Mouse (Mus musculus) embryonic facial prominence, embryonic 11.5 days (tissue): ENCODE data around the gene Pum1. TPM values are rescaled to one million over a fixed set of nuclear protein-coding genes. Genes with fewer than 3 reads are reported as not detected.
"Not testable (repeated sequence)": the region's sequence is repeated elsewhere in the genome, so short reads cannot be mapped to it uniquely, and the experiment has no call there.

Source experiments
- ATAC-seq: fragments of 200-750 bp; cut with Nextera tagmentation; replicated peaks from 2 replicates; pipeline ENCODE4 v1.8.0; 2017; ENCODE audit warnings: low read depth; ENCODE audit not compliant: insufficient number of reproducible peaks, low FRiP score, low TSS enrichment
- DNase-seq: peaks from one replicate; pipeline ENCODE4 v3.0.0-alpha.2; 2015; ENCODE audit warnings: low spot score
- H3K27ac ChIP-seq: fragments of 300-500 bp; sonication (generic); replicated peaks from 2 replicates; pipeline ENCODE4 v1.5.1; 2014; ENCODE audit warnings: mild to moderate bottlenecking, low read depth, low read length, control low read depth
- H3K27me3 ChIP-seq: fragments of 300-500 bp; sonication (generic); 2 replicates; pipeline ENCODE4 v1.6.1; 2014; ENCODE audit warnings: mild to moderate bottlenecking, low read length, moderate library complexity, mixed read lengths; ENCODE audit not compliant: control insufficient read depth, insufficient read depth
- H3K36me3 ChIP-seq: fragments of 300-500 bp; sonication (generic); replicated peaks from 2 replicates; pipeline ENCODE4 v1.6.1; 2014; ENCODE audit warnings: low read depth, mild to moderate bottlenecking, low read length, moderate library complexity, mixed read lengths; ENCODE audit not compliant: control insufficient read depth, insufficient read depth
- H3K4me1 ChIP-seq: fragments of 300-500 bp; sonication (generic); 2 replicates; pipeline ENCODE4 v1.6.1; 2014; ENCODE audit warnings: low read length, mixed read lengths; ENCODE audit not compliant: control insufficient read depth, insufficient read depth
- H3K4me2 ChIP-seq: fragments of 300-500 bp; sonication (generic); 2 replicates; pipeline ENCODE4 v1.6.1; 2014; ENCODE audit warnings: low read depth, mild to moderate bottlenecking, control low read depth, low read length, moderate library complexity
- H3K4me3 ChIP-seq: fragments of 300-500 bp; sonication (generic); 2 replicates; pipeline ENCODE4 v1.5.1; 2014; ENCODE audit warnings: low read depth, low read length, control low read depth
- H3K9ac ChIP-seq: fragments of 300-500 bp; sonication (generic); replicated peaks from 2 replicates; pipeline ENCODE4 v1.6.1; 2014; ENCODE audit warnings: mild to moderate bottlenecking, control low read depth, low read length
- H3K9me3 ChIP-seq: fragments of 300-500 bp; sonication (generic); replicated peaks from 2 replicates; pipeline ENCODE4 v1.6.1; 2016; ENCODE audit warnings: mild to moderate bottlenecking, low read length, inconsistent platforms, mixed read lengths; ENCODE audit not compliant: control insufficient read depth
- WGBS: fragments of 180-500 bp; shearing (Covaris S2); extraction: QIAGEN DNeasy Blood & Tissue Kit; methylation state at CpG from one replicate; pipeline ENCODE4 v1.1.7; 2014; 5-methylcytosine and 5-hydroxymethylcytosine counted together
- polyA plus RNA-seq: library from polyadenylated mRNA; unstranded; fragments of >200 nt; fragmentation: Nextera tagmentation; extraction: Ambion mirVana; gene quantifications from 2 replicates; pipeline ENCODE4 v1.2.1, GENCODE M21; 2014

The Pum1 gene
- polyA plus RNA-seq, 1 experiment from 2014 or later = 88.5 TPM

DNA sequence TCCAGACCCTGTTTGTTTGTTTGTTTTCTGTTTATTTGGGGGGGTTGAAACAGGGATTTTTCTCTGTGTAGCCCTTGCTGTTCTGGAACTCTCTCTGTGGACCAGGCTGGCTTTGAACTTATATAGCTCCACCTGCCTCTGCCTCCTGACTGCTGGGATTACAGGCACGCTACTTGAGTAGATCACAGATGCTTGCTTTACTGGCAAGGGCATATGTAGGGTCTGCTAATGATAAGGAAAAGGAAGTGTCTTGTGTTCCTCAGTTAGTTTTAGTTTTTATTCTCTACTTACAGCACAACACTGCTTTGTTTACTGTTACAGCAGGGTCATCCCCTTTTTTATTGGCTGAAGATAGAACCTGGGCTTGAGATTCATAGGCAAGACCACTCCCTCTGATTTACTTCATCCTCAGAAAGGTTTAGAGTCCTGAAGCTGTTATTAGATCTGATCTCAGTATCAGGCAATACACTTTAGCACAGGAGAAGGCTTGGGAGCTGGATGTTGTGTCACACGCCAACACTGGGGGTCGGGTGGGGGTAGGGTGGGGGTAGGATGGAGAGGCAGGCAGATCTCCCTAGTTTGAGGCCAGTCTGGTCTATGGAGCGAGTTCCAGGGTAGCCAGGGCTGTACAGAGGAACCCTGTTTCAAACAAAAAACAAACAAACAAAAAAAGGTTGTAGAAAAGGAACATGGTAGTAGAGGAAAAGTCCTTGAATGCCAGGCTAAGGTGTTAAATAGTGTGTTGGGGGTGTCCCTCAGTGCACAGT is 8.1 kb downstream of the Pum1 start:
- H3K36me3 ChIP-seq = peaks cover 4% of the 10 kb centered on the region
- WGBS = 89% methylated on average over 4 of the region's 4 CpGs

DNA sequence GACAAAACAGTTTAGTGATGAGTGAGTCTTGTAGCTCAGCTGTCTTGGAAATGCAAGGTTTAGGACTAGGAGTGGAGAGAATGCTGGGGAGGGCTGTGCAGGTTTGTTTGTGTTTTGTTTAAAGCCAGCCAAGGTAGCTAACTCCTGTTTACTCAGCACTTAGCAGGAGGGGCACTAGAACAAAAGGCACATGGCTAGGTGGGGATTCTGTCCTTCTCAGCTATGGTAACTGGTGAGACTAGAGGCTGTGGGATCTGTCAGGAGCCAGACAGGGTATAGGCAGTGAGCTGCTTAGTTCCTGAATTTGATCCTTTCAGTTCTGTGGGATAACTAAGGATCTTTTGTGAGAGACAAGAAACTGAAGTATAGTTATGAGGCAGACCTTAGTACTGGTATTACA is 9.0 kb downstream of the Pum1 start:
- H3K27ac ChIP-seq = no peak overlapping the region
- peaks cover 3% of the 10 kb centered on the region; the same call in 1 of the 2 replicates for H3K4me1 ChIP-seq
- no peak overlapping the region for H3K4me3 ChIP-seq
- peaks cover 4% of the 10 kb centered on the region for H3K36me3 ChIP-seq
- no peaks in the 10 kb centered on the region for H3K27me3 ChIP-seq
- no peak overlapping the region for H3K9ac ChIP-seq
- DNase-seq (no peak), ATAC-seq (no peak)
- H3K9me3 ChIP-seq = no peaks in the 10 kb centered on the region
- no peak overlapping the region for H3K4me2 ChIP-seq

More for the DNA sequence above, 8.1 kb downstream of the Pum1 start:
- Histone ChIP-seq H3K9me3 (no peaks in the 10 kb centered on the region), H3K4me3 (no peak overlapping the region), H3K9ac (no peak overlapping the region), H3K4me1 (peaks cover 3% of the 10 kb centered on the region; the same call in 1 of the 2 replicates), H3K27me3 (no peaks in the 10 kb centered on the region), H3K4me2 (no peak overlapping the region), H3K27ac (no peak overlapping the region)
- DNase-seq (no peak), ATAC-seq (no peak)

DNA sequence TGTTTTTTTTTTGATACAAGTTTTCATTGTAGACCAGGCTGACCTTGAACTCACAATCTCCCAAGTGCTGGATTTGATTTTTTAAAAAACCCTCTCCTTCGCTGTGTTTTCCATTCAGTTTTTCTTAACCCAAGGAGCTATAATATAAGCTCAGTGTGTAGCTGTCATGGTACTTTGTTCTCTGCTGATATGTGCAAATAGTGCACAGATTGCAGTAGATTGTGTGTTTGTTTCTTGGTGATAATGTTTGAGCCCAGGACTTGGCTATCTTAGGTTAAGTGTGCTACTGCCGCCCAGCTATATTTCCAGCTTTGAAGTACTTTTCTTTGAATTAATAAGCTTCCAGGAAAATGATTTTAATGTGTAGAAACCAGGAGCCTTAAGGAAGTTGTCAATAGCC is 13.6 kb downstream of the Pum1 start:
- peaks cover 3% of the 10 kb centered on the region for H3K36me3 ChIP-seq
- ATAC-seq = no peak
- 96% methylated on average over 2 of the region's 2 CpGs for WGBS

DNA sequence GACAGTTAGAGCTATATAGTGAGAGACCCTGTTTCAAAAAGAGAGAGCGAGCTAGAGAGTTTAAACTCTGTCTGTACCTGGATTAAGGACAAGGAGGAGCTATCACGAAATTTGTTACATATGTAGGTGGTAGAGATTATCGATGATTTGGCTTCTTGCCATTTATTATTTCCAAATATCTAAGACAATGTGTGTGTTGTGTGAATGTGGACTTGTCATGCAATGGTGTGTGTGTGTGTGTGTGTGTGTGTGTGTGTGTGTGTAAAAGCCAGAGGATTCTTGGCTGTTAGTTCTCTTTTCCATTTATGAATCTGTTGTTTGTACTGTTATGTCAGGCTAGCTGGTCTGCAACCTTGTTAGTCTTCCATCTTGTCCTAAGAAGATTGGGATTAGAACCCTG is 15.0 kb downstream of the Pum1 start:
- Histone ChIP-seq H3K4me2 (no peak overlapping the region), H3K9me3 (no peaks in the 10 kb centered on the region), H3K4me1 (no peaks in the 10 kb centered on the region), H3K27ac (no peak overlapping the region), H3K9ac (no peak overlapping the region), H3K36me3 (no peaks in the 10 kb centered on the region; the same call in none of the 2 replicates), H3K27me3 (no peaks in the 10 kb centered on the region), H3K4me3 (no peak overlapping the region)
- WGBS = 96% methylated on average over 3 of the region's 3 CpGs
- DNase-seq = no peak
- no peak for ATAC-seq

More for the DNA sequence above, 13.6 kb downstream of the Pum1 start:
- H3K27ac ChIP-seq = no peak overlapping the region
- no peaks in the 10 kb centered on the region for H3K9me3 ChIP-seq
- no peak for DNase-seq
- no peaks in the 10 kb centered on the region for H3K27me3 ChIP-seq
- no peaks in the 10 kb centered on the region for H3K4me1 ChIP-seq
- no peak overlapping the region for H3K4me3 ChIP-seq
- H3K9ac ChIP-seq = no peak overlapping the region
- no peak overlapping the region for H3K4me2 ChIP-seq

DNA sequence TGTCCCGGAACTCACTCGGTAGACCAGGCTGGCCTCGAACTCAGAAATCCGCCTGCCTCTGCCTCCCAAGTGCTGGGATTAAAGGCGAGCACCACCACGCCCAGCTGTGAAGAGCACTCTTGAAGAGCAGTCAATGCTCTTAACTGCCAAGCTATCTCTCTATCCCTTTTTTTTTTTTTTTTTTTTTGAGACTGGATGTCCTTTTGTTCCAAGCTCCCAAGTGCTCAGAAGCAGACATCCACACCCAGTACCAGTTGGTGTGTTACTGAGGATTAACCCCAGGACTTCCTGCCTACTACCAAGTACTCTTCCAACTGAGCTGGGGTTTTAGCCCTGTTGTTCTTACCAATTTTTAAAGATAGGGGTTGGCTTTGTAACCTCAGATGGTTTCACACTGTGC is 17.6 kb downstream of the Pum1 start:
- no peaks in the 10 kb centered on the region for H3K9me3 ChIP-seq
- H3K27me3 ChIP-seq = no peaks in the 10 kb centered on the region
- H3K36me3 ChIP-seq = no peaks in the 10 kb centered on the region; the same call in 1 of the 2 replicates
- ATAC-seq = no peak
- no peak for DNase-seq
- H3K4me1 ChIP-seq = no peaks in the 10 kb centered on the region
- no peak overlapping the region for H3K27ac ChIP-seq
- no peak overlapping the region for H3K4me2 ChIP-seq
- no peak overlapping the region for H3K9ac ChIP-seq
- H3K4me3 ChIP-seq = no peak overlapping the region
- 96% methylated on average over 6 of the region's 6 CpGs for WGBS

DNA sequence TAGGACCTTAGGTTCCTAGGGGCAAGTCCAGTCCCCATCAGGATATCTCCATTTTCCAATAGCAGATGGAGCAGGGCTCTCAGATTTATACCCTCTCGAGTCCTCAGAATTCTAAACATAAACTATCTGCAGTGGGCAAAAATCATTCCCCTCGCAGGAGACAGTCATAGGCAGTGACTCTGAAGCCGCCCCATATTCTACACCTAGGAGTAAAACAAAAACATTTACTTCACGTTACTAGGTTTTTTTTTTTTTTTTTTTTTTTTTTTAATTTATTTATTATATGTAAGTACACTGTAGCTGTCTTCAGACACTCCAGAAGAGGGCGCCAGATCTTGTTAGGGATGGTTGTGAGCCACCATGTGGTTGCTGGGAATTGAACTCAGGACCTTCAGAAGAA is 19.9 kb downstream of the Pum1 start:
- WGBS = 95% methylated on average over 4 of the region's 5 CpGs
- not testable (repeated sequence) for H3K4me3 ChIP-seq, ATAC-seq, H3K9ac ChIP-seq, H3K36me3 ChIP-seq, DNase-seq, H3K4me2 ChIP-seq, H3K27ac ChIP-seq, H3K27me3 ChIP-seq, H3K9me3 ChIP-seq, H3K4me1 ChIP-seq

DNA sequence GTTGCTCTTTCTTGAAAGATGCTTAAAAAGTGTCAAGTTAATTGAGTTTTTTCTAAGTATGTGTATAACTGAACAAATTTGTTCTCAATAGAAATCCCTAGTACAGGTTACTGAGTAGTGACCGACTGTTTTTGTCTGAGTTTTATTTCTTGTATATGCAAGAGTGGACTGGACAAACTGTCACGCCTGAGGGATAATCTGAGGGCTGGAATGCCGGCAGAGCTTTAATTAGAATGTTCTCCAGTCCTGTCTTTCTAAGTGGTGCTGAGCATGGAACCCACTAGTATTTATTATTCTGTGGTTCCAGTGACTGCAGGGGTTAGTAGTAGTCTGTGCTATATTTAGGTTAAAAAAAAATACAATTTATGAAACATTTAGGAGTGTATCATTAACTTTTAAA is 30.8 kb downstream of the Pum1 start:
- Histone ChIP-seq H3K36me3 (no peaks in the 10 kb centered on the region; the same call in 1 of the 2 replicates), H3K4me3 (no peak overlapping the region), H3K9ac (no peak overlapping the region), H3K9me3 (no peaks in the 10 kb centered on the region), H3K27me3 (no peaks in the 10 kb centered on the region), H3K27ac (no peak overlapping the region), H3K4me2 (no peak overlapping the region), H3K4me1 (no peaks in the 10 kb centered on the region)
- 87% methylated on average over 3 of the region's 3 CpGs for WGBS
- DNase-seq (no peak), ATAC-seq (no peak)

DNA sequence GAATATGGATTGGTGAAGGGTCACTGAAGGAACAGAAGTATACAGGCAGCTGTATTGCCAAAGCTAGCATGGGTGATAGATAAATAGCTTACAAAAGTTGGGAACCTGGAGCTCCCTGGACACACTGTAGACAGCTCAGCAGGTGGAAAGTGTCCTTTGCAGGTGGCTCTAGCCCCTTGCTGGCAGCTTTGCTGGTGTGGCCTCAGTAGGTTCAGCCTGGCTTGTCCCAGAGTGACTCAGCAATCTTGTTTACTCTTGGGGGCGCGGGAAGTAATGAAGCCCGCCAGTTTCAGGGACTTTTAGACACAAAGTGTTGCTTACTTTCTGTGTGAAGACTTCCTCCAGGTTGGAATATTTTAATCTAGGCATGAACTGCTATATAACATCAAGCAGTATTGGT is 31.9 kb downstream of the Pum1 start:
- no peaks in the 10 kb centered on the region for H3K27me3 ChIP-seq
- WGBS = 88% methylated on average over 3 of the region's 3 CpGs

More for the DNA sequence above, 31.9 kb downstream of the Pum1 start:
- Histone ChIP-seq H3K9me3 (no peaks in the 10 kb centered on the region), H3K9ac (no peak overlapping the region), H3K4me3 (no peak overlapping the region), H3K4me1 (no peaks in the 10 kb centered on the region), H3K4me2 (no peak overlapping the region), H3K36me3 (no peaks in the 10 kb centered on the region; the same call in none of the 2 replicates), H3K27ac (no peak overlapping the region)
- ATAC-seq (no peak), DNase-seq (no peak)
